Mouse (Mus musculus) erythroblast, embryonic 14.5 days (primary cell): ENCODE measurements around the gene Plekha4.

Source experiments
- GATA1 ChIP-seq: IDR thresholded peaks from 2 replicates; pipeline ENCODE4 v1.6.1; 2012; ENCODE audit warnings: low read length, inconsistent platforms, mixed read lengths
- TAL1 ChIP-seq: IDR thresholded peaks from 3 replicates; pipeline ENCODE4 v1.6.1; 2012; ENCODE audit warnings: low read length, inconsistent platforms, mixed read lengths

DNA sequence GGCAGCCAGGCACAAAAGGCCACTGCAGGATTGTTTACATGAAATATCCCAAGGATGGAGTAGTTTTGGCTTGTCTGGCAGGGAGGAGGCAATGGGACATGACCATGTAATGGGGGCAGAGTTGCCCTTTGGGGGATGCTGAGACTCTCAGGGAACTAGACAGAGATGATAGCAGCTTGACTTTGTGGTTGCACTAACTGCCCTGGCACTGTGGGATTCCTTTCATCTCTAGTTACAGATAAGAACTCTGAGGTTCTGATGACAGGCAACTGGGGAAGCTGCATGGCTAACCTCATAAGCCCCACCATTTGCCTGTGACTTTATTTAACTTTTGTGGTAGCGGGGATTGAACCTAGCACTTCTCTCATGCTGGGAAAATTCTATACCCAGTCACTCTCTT is 70.0 kb downstream of the Plekha4 start:
- TF ChIP-seq GATA1 (no peak), TAL1 (no peak)
